Mouse (Mus musculus) layer of hippocampus, postnatal 36 days (tissue): ENCODE results near the gene Hnf1b. TPM values are rescaled to one million over a fixed set of nuclear protein-coding genes. Genes with fewer than 3 reads are reported as not detected.

Experiments used
- DNase-seq, 2 experiments: peaks; one replicate each; pipeline ENCODE4 v3.0.0; 2022
- total RNA-seq, 2 experiments: library from RNA; stranded (reverse); gene quantifications; 2 replicates each; pipeline ENCODE4 v1.2.3; 2021

Hnf1b gene
- total RNA-seq, 2 experiments from 2014 or later: 0.52 TPM; not detected in 1

DNA sequence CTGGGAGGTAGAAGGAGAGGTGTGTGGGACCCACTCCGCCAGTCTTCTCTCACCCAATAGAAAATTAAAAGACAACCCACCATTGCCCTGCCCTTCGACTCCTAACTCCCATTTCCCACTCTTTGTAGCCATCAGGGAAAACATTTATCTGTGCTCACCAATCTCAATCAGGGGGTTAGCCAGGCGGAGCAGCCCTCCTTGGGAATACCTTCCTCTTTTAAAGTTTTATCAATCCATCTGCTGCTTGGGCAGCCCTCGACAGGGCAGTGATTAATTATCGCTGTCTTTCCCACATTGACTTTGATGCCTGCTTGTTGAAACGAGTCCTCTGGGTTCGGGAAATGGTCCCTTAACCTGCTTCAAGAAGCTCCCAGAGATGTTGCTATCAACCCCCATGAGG is 47.7 kb downstream of the Hnf1b start:
- no peak for DNase-seq

DNA sequence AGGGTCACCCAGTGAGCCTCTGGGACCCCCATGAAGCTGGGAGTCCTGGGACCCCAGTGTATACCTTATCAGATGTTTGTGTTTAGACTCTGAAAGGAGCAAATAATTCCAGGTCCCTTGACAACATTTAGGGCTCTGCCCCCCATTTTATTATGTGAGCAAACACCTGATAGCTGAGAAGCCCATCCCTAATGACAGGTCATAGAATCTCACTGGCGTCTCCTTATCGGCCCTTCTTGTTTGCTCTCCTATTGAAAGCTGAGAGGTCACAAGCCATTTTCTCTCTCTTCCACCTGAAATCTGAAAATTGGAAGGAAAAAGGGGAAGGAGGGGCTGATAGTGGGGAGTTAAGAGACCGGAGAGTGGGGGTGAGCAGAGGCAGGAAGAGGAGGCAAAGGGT is 52.9 kb downstream of the Hnf1b start:
- DNase-seq: no peak

- DNase-seq: no peak
These were observed 55.9 kb downstream of the Hnf1b start for GRCm38 (mm10) chr11:83905756-83906155.

GRCm38 (mm10) chr11:83908376-83908775 is 58.5 kb downstream of the Hnf1b start:
- no peak for DNase-seq

DNA sequence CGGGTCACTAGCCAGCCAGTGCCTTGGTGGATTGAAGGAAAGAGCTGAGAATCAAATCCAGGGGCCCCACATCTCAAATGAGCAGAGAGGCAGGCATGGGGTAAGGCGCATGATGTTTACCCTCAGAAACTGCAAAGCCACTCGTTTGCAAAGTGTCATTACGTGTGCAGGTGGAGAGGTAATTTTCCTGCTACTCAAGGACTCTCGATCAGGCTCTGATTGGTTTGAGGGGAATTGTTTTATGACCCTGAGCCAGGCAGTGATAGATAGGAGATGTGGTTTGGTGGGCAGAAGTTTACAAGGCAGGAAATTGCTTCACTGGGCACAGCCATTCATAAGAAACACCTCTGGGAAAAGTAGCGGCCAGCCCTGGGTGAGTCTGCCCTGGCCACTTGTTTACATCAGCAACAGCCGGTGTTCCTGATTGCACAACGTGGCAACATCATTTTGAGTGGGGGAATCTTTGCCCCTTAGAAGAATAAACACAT is 64.0 kb downstream of the Hnf1b start:
- DNase-seq: no peak

DNA sequence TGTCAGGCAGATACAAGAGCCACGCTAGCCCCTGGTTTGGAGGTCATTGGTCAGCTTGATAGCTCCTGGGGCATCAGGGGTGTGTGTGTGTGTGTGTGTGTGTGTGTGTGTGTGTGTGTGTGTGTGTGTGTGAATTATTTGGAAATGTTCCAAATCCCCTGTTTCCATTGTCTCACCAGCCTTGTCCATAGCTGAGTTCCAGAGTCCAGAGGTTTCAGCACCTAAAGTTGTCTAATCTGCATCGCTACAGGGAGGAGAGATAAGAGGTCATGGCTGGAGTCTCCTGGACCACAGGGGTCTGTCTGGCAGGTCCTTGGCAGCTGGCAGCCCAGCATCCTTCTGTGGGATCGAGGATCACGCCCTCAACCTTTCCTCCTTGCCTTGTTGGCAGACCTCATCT is 64.6 kb downstream of the Hnf1b start:
- DNase-seq: no peak

DNA sequence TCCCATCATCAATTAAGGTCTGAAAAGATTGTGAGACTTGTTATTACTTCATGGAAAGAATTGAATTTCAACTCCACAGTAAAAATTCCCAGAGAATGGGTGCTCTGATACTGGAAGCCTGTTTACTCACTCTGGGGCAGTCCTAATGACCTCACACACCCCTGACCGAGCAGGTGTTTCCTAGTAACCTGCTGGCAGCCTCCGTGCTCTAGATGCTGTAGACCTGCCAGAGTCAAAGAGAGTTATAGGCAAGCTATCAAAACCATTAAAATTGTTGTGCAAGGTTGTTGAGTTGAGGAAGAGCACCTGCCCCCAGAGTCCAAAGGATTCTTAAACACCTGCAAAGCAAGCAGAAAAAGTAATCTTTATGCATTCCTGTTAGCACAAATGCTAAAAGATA is 72.7 kb downstream of the Hnf1b start:
- no peak for DNase-seq

- DNase-seq: no peak
These were observed 77.2 kb downstream of the Hnf1b start for GRCm38 (mm10) chr11:83927097-83927496.

- no peak for DNase-seq
These were observed 82.7 kb downstream of the Hnf1b start for GRCm38 (mm10) chr11:83932506-83933106.

- no peak for DNase-seq
These were observed 83.5 kb downstream of the Hnf1b start for GRCm38 (mm10) chr11:83933376-83933775.

GRCm38 (mm10) chr11:83935986-83936665 is 86.3 kb downstream of the Hnf1b start:
- DNase-seq: peak; percentile 63 to 64

DNA sequence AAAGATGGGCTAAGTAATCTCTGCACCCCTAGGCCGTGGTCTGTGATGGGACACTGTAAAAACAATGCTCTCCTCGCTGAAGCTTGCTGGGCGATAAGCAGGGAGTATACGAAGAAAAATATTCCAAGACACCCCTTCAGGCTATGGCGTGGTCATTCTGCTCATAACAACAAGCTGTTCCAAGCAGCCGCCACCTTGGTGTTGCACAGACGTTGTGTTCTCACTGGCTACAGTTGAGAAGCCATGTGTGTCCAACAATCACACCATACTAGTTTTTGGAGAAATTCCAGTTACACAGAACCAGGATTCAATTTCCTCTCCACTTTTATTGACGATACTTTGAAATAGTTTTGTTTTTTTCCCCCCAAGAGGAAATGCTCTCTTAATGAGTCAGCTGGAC is 88.7 kb downstream of the Hnf1b start:
- DNase-seq: no peak

- DNase-seq: peak; percentile 88 to 89
These were observed 92.3 kb downstream of the Hnf1b start, which contains the start of gene Ddx52 for GRCm38 (mm10) chr11:83941950-83942840. TSS of gene Ddx52 (plus strand) at chr11:83942062.

Other genes starting within 250 kb of the Hnf1b start
- not detected for gene Rpl9-ps1, start 204.4 kb upstream of the Hnf1b start, total RNA-seq
- gene Ccl3, start 200.7 kb upstream of the Hnf1b start, total RNA-seq: not detected
- not detected for gene Ccl4, start 187.5 kb upstream of the Hnf1b start, total RNA-seq
- gene Wfdc17, start 146.1 kb upstream of the Hnf1b start, total RNA-seq: under 1 TPM in 1 of 2 experiments, not detected in 1; 0.81 TPM
- gene Wfdc18, start 141.0 kb upstream of the Hnf1b start, total RNA-seq: not detected
- gene Wfdc21, start 103.1 kb upstream of the Hnf1b start, total RNA-seq: not detected
- 10 to 100 TPM; 15.8 to 17.7 TPM for gene Heatr6, start 96.4 kb upstream of the Hnf1b start, total RNA-seq
- 10 to 100 TPM; 13.8 to 14.2 TPM for gene Ddx52, start 92.0 kb downstream of the Hnf1b start, total RNA-seq
- 10 to 100 TPM; 64.5 to 72.8 TPM for gene Synrg, start 114.4 kb downstream of the Hnf1b start, total RNA-seq
- gene Dusp14, start 219.2 kb downstream of the Hnf1b start, total RNA-seq: 10 to 100 TPM; 30.2 to 34.3 TPM